Mouse (Mus musculus) cortical plate, adult 2 months (tissue): ENCODE measurements at regions not wholly inside any gene's neighbourhood (a gene's known extent, or its start where the extent isn't known, plus 50 kb on each side); places are given as distances from the start of the nearest gene placed in this dataset.

Source experiments
- CTCF ChIP-seq: fragments of 200-500 bp; IDR thresholded peaks from 2 replicates; pipeline ENCODE4 v1.5.1; 2011; ENCODE audit warnings: mild to moderate bottlenecking, control low read depth, low read length; ENCODE audit not compliant: insufficient read depth; ENCODE audit errors: extremely low read depth
- POLR2A ChIP-seq: fragments of 200-500 bp; IDR thresholded peaks from 2 replicates; pipeline ENCODE4 v1.6.1; 2011; ENCODE audit warnings: mild to moderate bottlenecking, low read length, control low read depth; ENCODE audit not compliant: insufficient read depth; ENCODE audit errors: extremely low read depth

DNA sequence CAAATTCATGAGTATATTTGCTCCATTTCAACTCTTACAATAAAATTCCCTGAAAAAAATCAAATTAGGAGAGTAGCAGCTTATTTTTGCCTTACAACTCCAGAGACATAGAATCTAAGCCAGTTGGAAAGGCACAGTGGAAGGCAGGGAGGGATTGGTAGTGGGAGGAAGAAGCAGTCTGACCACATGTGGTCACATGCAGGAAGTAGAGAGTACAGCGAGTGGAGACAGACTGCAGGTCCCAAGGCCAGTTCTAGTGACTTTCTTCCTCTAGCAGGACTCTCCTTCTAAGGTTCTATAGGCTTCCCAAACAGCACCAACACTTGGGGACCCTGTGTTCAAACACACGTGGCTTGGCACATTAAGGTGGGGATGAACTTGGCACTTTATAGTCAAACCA is 245.6 kb upstream of the Adgrl4 start:
- TF ChIP-seq POLR2A (no peak), CTCF (no peak)
